Comparison of ENCODE assay signal across 8 mouse cellular contexts in genomic region chr11:3472484-3472883, GRCm38 (mm10). TPM values are rescaled to one million over a fixed set of nuclear protein-coding genes. Genes with fewer than 3 reads are reported as not detected.
DNase-seq lines count a peak whose midpoint lies in the region; ATAC-seq lines count a peak whose summit lies in the region.

No protein-coding gene starts in this region.

- peak; percentile 82 for DNase-seq in R1 (ENCODE audit: low read depth, low spot score)
- DNase-seq in cerebellum, adult 9-10 months: peak; percentile 95
- peak; percentile 33 to 81 for DNase-seq in frontal cortex, postnatal 14 days (ENCODE audit: low spot score in 2 of 2)
- DNase-seq in hindbrain, embryonic 14.5 days (ENCODE audit: low spot score): peak; percentile 91
- DNase-seq in layer of hippocampus, postnatal 25 days (ENCODE audit: extremely low spot score in 1 of 2, low spot score in 1 of 2): peak; percentile 80 to 97
- peak; percentile 71 to 87 for DNase-seq in lung, postnatal 4 days
- DNase-seq in right cerebral cortex, postnatal 10 days (ENCODE audit: low spot score in 2 of 2): peak; percentile 74 to 91
- DNase-seq in urinary bladder, postnatal 10 days (ENCODE audit: low spot score): peak; percentile 54

- H3K4me2 ChIP-seq in hindbrain, embryonic 14.5 days (replicated peaks): no peak overlapping the region

- H3K9me3 ChIP-seq in hindbrain, embryonic 14.5 days (ENCODE audit: control insufficient read depth, low read length): no peaks in the 10 kb centered on the region

- 34% methylated on average over 1 of the region's 1 CpGs for WGBS in hindbrain, embryonic 14.5 days

- no peak overlapping the region for H3K4me3 ChIP-seq in hindbrain, embryonic 14.5 days (replicated peaks; ENCODE audit: low read length)

- H3K4me1 ChIP-seq in hindbrain, embryonic 14.5 days (replicated peaks; ENCODE audit: control insufficient read depth, insufficient read depth, low read length): no peaks in the 10 kb centered on the region

- no peaks in the 10 kb centered on the region for H3K27me3 ChIP-seq in hindbrain, embryonic 14.5 days (ENCODE audit: control insufficient read depth, insufficient read depth, low read length)

- no peak overlapping the region for H3K9ac ChIP-seq in hindbrain, embryonic 14.5 days

- no peaks in the 10 kb centered on the region for H3K36me3 ChIP-seq in hindbrain, embryonic 14.5 days (replicated peaks; ENCODE audit: control insufficient read depth, insufficient read depth)

- no peak overlapping the region for H3K27ac ChIP-seq in hindbrain, embryonic 14.5 days

- peak; percentile 80; the same call in 1 of the 2 replicates for ATAC-seq in hindbrain, embryonic 14.5 days (ENCODE audit: low FRiP score)

RNA-seq across cellular contexts. Expression of gene Pla2g3, which starts 15.6 kb away (rescaled TPM):
- polyA plus RNA-seq in hindbrain, embryonic 14.5 days (2014; fragmentation: Nextera tagmentation; extraction: Ambion mirVana): 0.67 and 0.81 TPM in 2 replicates
- 1 to 10 TPM; 1.9 to 2.1 TPM for total RNA-seq in layer of hippocampus, postnatal 25 days (2021)

RNA-seq across cellular contexts. Expression of gene Rnf185, which starts 20.3 kb away (rescaled TPM):
- 46.3 and 50.6 TPM in 2 replicates for polyA plus RNA-seq in hindbrain, embryonic 14.5 days (2014; fragmentation: Nextera tagmentation; extraction: Ambion mirVana)
- total RNA-seq in layer of hippocampus, postnatal 25 days (2021): 10 to 100 TPM; 25.2 to 28.0 TPM

RNA-seq across cellular contexts. Expression of gene Inpp5j, which starts 32.1 kb away (rescaled TPM):
- polyA plus RNA-seq in hindbrain, embryonic 14.5 days (2014; fragmentation: Nextera tagmentation; extraction: Ambion mirVana): 5.7 and 6.9 TPM in 2 replicates
- total RNA-seq in layer of hippocampus, postnatal 25 days (2021): 10 to 100 TPM; 76.9 to 78.3 TPM

RNA-seq across cellular contexts. Expression of gene Selenom, which starts 42.0 kb away (rescaled TPM):
- 105 and 122 TPM in 2 replicates for polyA plus RNA-seq in hindbrain, embryonic 14.5 days (2014; fragmentation: Nextera tagmentation; extraction: Ambion mirVana)
- 100 to 1,000 TPM; 204 to 221 TPM for total RNA-seq in layer of hippocampus, postnatal 25 days (2021)
